Mouse (Mus musculus): ENCODE data around the gene Trim31.

DNA sequence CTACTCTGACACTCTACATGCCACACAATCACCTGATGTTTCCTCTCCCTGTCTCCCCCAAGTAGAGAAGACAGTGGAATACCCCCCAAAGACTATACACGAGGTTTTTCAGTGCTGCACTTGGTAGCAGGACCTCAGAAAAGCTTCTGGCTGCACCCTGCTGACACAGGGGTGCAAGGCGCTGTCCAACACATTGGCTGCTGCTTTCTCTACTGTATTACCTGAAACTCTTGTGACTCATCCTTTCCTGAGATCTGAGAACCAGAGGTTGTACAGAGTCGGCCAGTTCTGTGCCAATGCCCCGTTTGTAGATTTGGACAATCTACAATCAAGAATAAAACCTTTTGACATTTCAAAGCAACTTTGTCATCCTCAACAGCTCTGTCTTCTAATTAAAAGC, 11.9 kb downstream of the Trim31 start:
- TF ChIP-seq EP300 (IDR thresholded peaks at IDR 0.05; ENCODE audit: low read depth in 1 of 2, low read length in 2 of 2) = no peak
- TF ChIP-seq ZMIZ1 (IDR thresholded peaks at IDR 0.05; ENCODE audit: low read depth, low read length) = no peak
- TF ChIP-seq MAX (IDR thresholded peaks at IDR 0.05; ENCODE audit: low read length) = no peak
- TF ChIP-seq CTCF (IDR thresholded peaks at IDR 0.05 in 2 of 3, conservative IDR thresholded peaks at IDR 0.05 in 1 of 3; ENCODE audit: control insufficient read depth in 1 of 3, insufficient read depth in 1 of 3, low read depth in 2 of 3, low read length in 3 of 3, poor library complexity in 1 of 3, severe bottlenecking in 1 of 3) = no peak
- TF ChIP-seq POLR2A (IDR thresholded peaks at IDR 0.05; ENCODE audit: control insufficient read depth in 1 of 2, insufficient read depth in 1 of 2, low read depth in 1 of 2, low read length in 2 of 2, poor library complexity in 1 of 2) = no peak
- TF ChIP-seq MYC (IDR thresholded peaks at IDR 0.05; ENCODE audit: low read depth, low read length) = no peak
- no peak for TF ChIP-seq ETS1 (IDR thresholded peaks at IDR 0.05; ENCODE audit: low read depth, low read length)
- TF ChIP-seq MEF2A (IDR thresholded peaks at IDR 0.05; ENCODE audit: extremely low read depth, insufficient replicate concordance, low read depth, low read length, poor library complexity, severe bottlenecking) = no peak
- no peak for TF ChIP-seq SMC3 (IDR thresholded peaks at IDR 0.05; ENCODE audit: low read depth, low read length)
- TF ChIP-seq POLR2AphosphoS5 (IDR thresholded peaks at IDR 0.05; ENCODE audit: borderline replicate concordance, low read depth, low read length) = no peak
- no peak for TF ChIP-seq GATA1 (IDR thresholded peaks at IDR 0.05; ENCODE audit: low read depth, low read length)
- no peak for TF ChIP-seq GABPA (IDR thresholded peaks at IDR 0.05; ENCODE audit: low read depth, low read length)
- no peak for TF ChIP-seq CHD1 (IDR thresholded peaks at IDR 0.05; ENCODE audit: low read depth, low read length)
- no peak for TF ChIP-seq SIN3A (IDR thresholded peaks at IDR 0.05; ENCODE audit: low read length)

All from MEL (cell line).